Mouse (Mus musculus): ENCODE measurements at regions not wholly inside any gene's neighbourhood (a gene's known extent, or its start where the extent isn't known, plus 50 kb on each side); places are given as distances from the start of the nearest gene placed in this dataset.
A peak's percentile ranks its signal among the peaks of the same experiment; 100 is the strongest.

GRCm38 (mm10) chr17:45209387-45209663 lies 224.2 kb downstream of the Cdc5l start:
- ATAC-seq (ENCODE audit: low FRiP score) = peak; percentile 41
- H3K4me2 ChIP-seq = no peak overlapping the region
- WGBS = 40% methylated on average over 3 of the region's 3 CpGs
- no peak overlapping the region for H3K9ac ChIP-seq (ENCODE audit: low read length)
- no peak for DNase-seq (ENCODE audit: low spot score, missing footprints)
- H3K27ac ChIP-seq (ENCODE audit: low read depth, low read length) = peak overlapping the region; percentile 22; the same call in 1 of the 2 replicates
- H3K9me3 ChIP-seq (ENCODE audit: control insufficient read depth, low read length) = no peaks in the 10 kb centered on the region
- no peak overlapping the region for H3K4me3 ChIP-seq (ENCODE audit: low read depth, low read length)
- H3K36me3 ChIP-seq (ENCODE audit: control insufficient read depth, insufficient read depth, low read length) = no peaks in the 10 kb centered on the region
- no peaks in the 10 kb centered on the region for H3K27me3 ChIP-seq (ENCODE audit: control insufficient read depth, insufficient read depth, low read length)
- peaks cover 7% of the 10 kb centered on the region for H3K4me1 ChIP-seq (ENCODE audit: control insufficient read depth, insufficient read depth, low read length)

- Histone ChIP-seq H3K27ac (ENCODE audit: low read depth, low read length) (no peak overlapping the region; the same call in 1 of the 2 replicates), H3K27me3 (ENCODE audit: control insufficient read depth, insufficient read depth, low read length) (no peaks in the 10 kb centered on the region), H3K9ac (ENCODE audit: low read length) (no peak overlapping the region), H3K9me3 (ENCODE audit: control insufficient read depth, low read length) (no peaks in the 10 kb centered on the region), H3K4me1 (ENCODE audit: control insufficient read depth, insufficient read depth, low read length) (peaks cover 7% of the 10 kb centered on the region), H3K4me3 (ENCODE audit: low read depth, low read length) (no peak overlapping the region), H3K4me2 (no peak overlapping the region), H3K36me3 (ENCODE audit: control insufficient read depth, insufficient read depth, low read length) (no peaks in the 10 kb centered on the region)
- WGBS = 35% methylated on average over 14 of the region's 14 CpGs
- DNase-seq (ENCODE audit: low spot score, missing footprints) (peak; percentile 89), ATAC-seq (ENCODE audit: low FRiP score) (peak; percentile 90)
Measured at GRCm38 (mm10) chr17:45208596-45209386, 224.7 kb downstream of the Cdc5l start.

GRCm38 (mm10) chr17:45195779-45196178 lies 237.8 kb downstream of the Cdc5l start:
- Histone ChIP-seq H3K9ac (ENCODE audit: low read length) (no peak overlapping the region), H3K27ac (ENCODE audit: low read depth, low read length) (no peak overlapping the region), H3K9me3 (ENCODE audit: control insufficient read depth, low read length) (no peaks in the 10 kb centered on the region), H3K4me2 (no peak overlapping the region), H3K4me1 (ENCODE audit: control insufficient read depth, insufficient read depth, low read length) (no peaks in the 10 kb centered on the region), H3K27me3 (ENCODE audit: control insufficient read depth, insufficient read depth, low read length) (no peaks in the 10 kb centered on the region), H3K36me3 (ENCODE audit: control insufficient read depth, insufficient read depth, low read length) (no peaks in the 10 kb centered on the region), H3K4me3 (ENCODE audit: low read depth, low read length) (no peak overlapping the region)
- DNase-seq (ENCODE audit: low spot score, missing footprints) (no peak), ATAC-seq (ENCODE audit: low FRiP score) (no peak)
- 96% methylated on average over 6 of the region's 6 CpGs for WGBS

- DNase-seq (ENCODE audit: low spot score, missing footprints) (no peak), ATAC-seq (ENCODE audit: low FRiP score) (no peak)
- 79% methylated on average over 13 of the region's 13 CpGs for WGBS
- Histone ChIP-seq H3K36me3 (ENCODE audit: control insufficient read depth, insufficient read depth, low read length) (no peaks in the 10 kb centered on the region), H3K27me3 (ENCODE audit: control insufficient read depth, insufficient read depth, low read length) (no peaks in the 10 kb centered on the region), H3K27ac (ENCODE audit: low read depth, low read length) (no peak overlapping the region), H3K9ac (ENCODE audit: low read length) (no peak overlapping the region), H3K4me2 (no peak overlapping the region), H3K4me3 (ENCODE audit: low read depth, low read length) (no peak overlapping the region), H3K9me3 (ENCODE audit: control insufficient read depth, low read length) (no peaks in the 10 kb centered on the region), H3K4me1 (ENCODE audit: control insufficient read depth, insufficient read depth, low read length) (no peaks in the 10 kb centered on the region)
Measured at GRCm38 (mm10) chr17:45194786-45195281, 238.7 kb downstream of the Cdc5l start.

GRCm38 (mm10) chr17:45193456-45194025 lies 240.0 kb downstream of the Cdc5l start:
- Histone ChIP-seq H3K4me2 (no peak overlapping the region), H3K9me3 (ENCODE audit: control insufficient read depth, low read length) (no peaks in the 10 kb centered on the region), H3K4me3 (ENCODE audit: low read depth, low read length) (no peak overlapping the region), H3K27ac (ENCODE audit: low read depth, low read length) (no peak overlapping the region), H3K27me3 (ENCODE audit: control insufficient read depth, insufficient read depth, low read length) (no peaks in the 10 kb centered on the region), H3K36me3 (ENCODE audit: control insufficient read depth, insufficient read depth, low read length) (no peaks in the 10 kb centered on the region), H3K4me1 (ENCODE audit: control insufficient read depth, insufficient read depth, low read length) (no peaks in the 10 kb centered on the region), H3K9ac (ENCODE audit: low read length) (no peak overlapping the region)
- ATAC-seq (ENCODE audit: low FRiP score) (no peak), DNase-seq (ENCODE audit: low spot score, missing footprints) (no peak)
- 73% methylated on average over 11 of the region's 11 CpGs for WGBS

GRCm38 (mm10) chr17:45187402-45187801 lies 246.1 kb downstream of the Cdc5l start:
- Histone ChIP-seq H3K4me2 (no peak overlapping the region), H3K9ac (ENCODE audit: low read length) (no peak overlapping the region), H3K4me1 (ENCODE audit: control insufficient read depth, insufficient read depth, low read length) (no peaks in the 10 kb centered on the region), H3K27me3 (ENCODE audit: control insufficient read depth, insufficient read depth, low read length) (no peaks in the 10 kb centered on the region), H3K9me3 (ENCODE audit: control insufficient read depth, low read length) (no peaks in the 10 kb centered on the region), H3K4me3 (ENCODE audit: low read depth, low read length) (no peak overlapping the region), H3K27ac (ENCODE audit: low read depth, low read length) (no peak overlapping the region), H3K36me3 (ENCODE audit: control insufficient read depth, insufficient read depth, low read length) (no peaks in the 10 kb centered on the region)
- WGBS = 78% methylated on average over 7 of the region's 7 CpGs
- ATAC-seq (ENCODE audit: low FRiP score) (no peak), DNase-seq (ENCODE audit: low spot score, missing footprints) (no peak)

GRCm38 (mm10) chr17:45176340-45176739 lies 257.2 kb downstream of the Cdc5l start:
- Histone ChIP-seq H3K4me2 (no peak overlapping the region), H3K9me3 (ENCODE audit: control insufficient read depth, low read length) (no peaks in the 10 kb centered on the region), H3K27me3 (ENCODE audit: control insufficient read depth, insufficient read depth, low read length) (no peaks in the 10 kb centered on the region), H3K4me1 (ENCODE audit: control insufficient read depth, insufficient read depth, low read length) (no peaks in the 10 kb centered on the region), H3K36me3 (ENCODE audit: control insufficient read depth, insufficient read depth, low read length) (no peaks in the 10 kb centered on the region), H3K4me3 (ENCODE audit: low read depth, low read length) (no peak overlapping the region), H3K27ac (ENCODE audit: low read depth, low read length) (no peak overlapping the region), H3K9ac (ENCODE audit: low read length) (no peak overlapping the region)
- ATAC-seq (ENCODE audit: low FRiP score) (no peak), DNase-seq (ENCODE audit: low spot score, missing footprints) (peak; percentile 62)
- 79% methylated on average over 4 of the region's 4 CpGs for WGBS

GRCm38 (mm10) chr17:45169257-45169994 lies 264.1 kb downstream of the Cdc5l start:
- no peak overlapping the region for H3K4me2 ChIP-seq
- no peak overlapping the region for H3K9ac ChIP-seq (ENCODE audit: low read length)
- H3K36me3 ChIP-seq (ENCODE audit: control insufficient read depth, insufficient read depth, low read length) = no peaks in the 10 kb centered on the region
- H3K9me3 ChIP-seq (ENCODE audit: control insufficient read depth, low read length) = no peaks in the 10 kb centered on the region
- H3K27ac ChIP-seq (ENCODE audit: low read depth, low read length) = no peak overlapping the region
- H3K4me3 ChIP-seq (ENCODE audit: low read depth, low read length) = no peak overlapping the region
- ATAC-seq (ENCODE audit: low FRiP score) = peak; percentile 22; the same call in 1 of the 2 replicates
- WGBS = 67% methylated on average over 10 of the region's 10 CpGs
- no peaks in the 10 kb centered on the region for H3K27me3 ChIP-seq (ENCODE audit: control insufficient read depth, insufficient read depth, low read length)
- DNase-seq (ENCODE audit: low spot score, missing footprints) = peak; percentile 84
- no peaks in the 10 kb centered on the region; the same call in 1 of the 2 replicates for H3K4me1 ChIP-seq (ENCODE audit: control insufficient read depth, insufficient read depth, low read length)
